Mouse (Mus musculus): Measurements from ENCODE around the gene 1700017B05Rik.
"Not testable (repeated sequence)": the region's sequence is repeated elsewhere in the genome, so short reads cannot be mapped to it uniquely, and the experiment has no call there.

Gene 1700017B05Rik

DNA sequence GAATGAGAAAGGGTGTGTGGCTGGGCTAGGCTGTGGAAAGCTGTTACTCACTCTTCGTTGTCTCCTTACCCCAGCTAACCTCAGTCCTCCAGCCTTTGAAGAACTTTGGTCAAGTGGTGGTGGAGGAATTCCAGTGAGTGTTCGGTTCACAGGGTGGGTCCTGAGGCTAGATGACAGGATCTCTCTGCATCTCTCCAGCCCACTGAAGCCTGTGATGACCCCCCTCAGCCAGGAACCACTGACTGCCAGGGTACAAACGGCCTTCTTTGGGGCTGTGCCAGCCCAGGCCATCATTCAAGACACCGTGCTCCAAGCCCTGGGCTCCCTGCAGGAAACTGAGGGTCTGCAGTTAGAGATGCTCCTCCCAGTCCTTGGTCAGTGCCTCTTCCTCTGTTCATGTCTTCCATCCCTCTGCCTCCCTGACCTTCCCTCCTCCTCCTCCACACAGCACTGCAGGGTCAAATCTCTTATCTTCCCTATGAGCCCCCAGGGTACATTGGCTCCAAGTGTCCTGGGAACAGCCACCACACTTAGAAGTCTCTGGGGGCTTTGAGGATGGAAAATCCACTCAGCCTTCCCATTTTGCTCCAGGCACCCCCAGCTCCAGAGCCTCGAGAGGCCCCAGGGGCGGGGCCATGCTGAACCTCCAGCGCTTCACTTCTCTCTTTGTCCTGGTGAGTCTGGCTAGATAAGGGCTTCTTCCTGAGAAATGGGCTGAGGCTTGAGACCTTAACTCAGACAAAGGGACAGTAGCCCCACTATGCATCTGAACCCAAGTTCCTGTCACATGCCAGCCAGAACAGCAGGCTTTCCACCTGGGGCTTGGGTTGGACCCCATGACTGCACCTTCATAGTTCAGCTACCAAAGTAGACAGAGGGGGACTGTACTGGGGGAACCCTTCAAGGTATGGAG, 14.1 kb downstream of the 1700017B05Rik start:
- DNase-seq (ENCODE audit: low read depth, low spot score), result no peak

DNA sequence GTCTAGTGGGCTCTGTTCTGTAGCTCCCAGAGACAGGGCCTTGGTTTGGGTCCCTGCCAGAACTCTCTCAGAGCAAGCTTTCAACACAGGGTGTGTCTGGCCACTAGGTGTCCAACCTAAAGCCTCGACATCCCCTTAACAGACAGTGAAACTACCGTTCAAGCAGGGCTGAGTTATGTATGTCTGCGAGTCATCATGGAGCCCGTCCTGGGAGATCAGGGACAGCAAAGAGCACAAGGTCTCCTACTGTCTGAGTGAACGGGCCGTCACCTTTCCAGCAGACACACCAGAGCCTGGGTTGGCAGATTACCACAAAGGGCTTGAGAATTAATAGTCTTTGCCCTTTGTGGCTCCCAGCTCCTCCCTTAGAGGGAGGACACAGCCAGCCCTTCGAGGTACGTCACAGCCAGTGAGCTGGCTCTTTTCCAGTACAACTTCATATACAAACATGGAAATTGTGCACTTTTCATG, 15.2 kb downstream of the 1700017B05Rik start:
- DNase-seq (ENCODE audit: low read depth, low spot score), result no peak

DNA sequence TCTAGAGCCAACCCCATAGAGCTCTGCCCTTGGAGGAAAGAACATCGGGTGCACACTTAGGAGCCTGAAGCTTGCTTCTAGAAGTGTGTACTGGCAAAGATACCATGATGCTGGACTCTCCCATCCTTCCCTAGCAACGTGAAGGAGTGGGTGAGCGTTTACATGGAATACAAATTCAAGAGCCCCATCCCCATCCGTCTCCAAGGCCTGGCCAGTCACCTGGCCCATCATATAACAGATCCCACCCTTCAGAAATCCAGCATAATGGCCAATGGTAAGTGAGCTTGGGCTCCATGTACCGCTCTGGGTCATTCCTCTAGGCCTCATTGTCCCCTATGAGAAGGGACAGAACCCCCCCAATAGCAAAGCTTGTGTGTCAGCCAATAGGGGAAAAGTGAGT, 15.9 kb downstream of the 1700017B05Rik start:
- DNase-seq (ENCODE audit: low read depth, low spot score), result no peak

DNA sequence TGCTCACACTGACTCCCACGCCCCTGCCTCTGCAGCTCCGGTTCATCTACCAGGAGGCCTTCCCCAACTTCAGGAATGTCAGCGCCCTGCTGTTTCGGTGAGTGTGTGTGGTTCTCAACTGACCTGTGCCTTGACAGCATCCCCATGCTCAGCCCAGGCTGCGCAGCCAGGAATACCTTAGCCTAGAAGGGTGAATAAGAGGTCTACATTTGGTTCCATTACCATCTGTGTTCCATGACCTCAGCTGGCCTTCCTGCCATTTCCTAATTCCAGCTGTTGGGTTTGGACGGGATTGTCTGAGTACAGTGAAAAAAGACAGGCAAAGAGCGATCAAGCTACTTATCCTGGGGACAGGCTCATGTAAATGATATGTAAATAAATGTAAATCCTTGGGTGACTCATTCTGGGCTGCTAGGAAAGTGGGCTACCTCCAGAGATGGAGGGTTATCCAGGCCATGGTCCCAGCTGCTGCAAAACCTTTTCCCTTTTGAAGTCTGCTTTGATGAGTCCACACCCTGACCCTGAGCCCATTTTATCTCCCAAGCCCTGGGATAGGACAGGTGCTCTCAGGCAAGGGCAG, 18.2 kb downstream of the 1700017B05Rik start:
- no peak for DNase-seq (ENCODE audit: low read depth, low spot score)

DNA sequence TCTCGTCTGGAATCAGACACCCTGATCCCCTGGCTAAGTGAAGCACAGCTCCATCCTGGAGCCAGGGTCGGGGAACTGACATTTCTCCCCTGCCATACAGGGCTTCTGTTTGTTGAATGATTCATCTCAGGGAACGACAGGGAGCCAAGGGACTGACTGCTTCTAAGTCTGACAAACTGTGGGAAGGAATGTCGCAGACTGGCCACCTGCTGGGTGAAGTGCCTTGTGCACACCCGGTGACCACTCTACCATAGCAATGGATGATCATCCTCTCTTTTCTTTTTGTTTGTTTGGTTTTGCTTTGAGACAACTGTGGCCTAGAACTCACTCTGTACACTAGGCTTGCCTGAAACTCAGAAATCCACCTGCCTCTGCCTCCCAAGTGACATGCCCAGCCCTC, 19.5 kb downstream of the 1700017B05Rik start:
- no peak for DNase-seq (ENCODE audit: low read depth, low spot score)

DNA sequence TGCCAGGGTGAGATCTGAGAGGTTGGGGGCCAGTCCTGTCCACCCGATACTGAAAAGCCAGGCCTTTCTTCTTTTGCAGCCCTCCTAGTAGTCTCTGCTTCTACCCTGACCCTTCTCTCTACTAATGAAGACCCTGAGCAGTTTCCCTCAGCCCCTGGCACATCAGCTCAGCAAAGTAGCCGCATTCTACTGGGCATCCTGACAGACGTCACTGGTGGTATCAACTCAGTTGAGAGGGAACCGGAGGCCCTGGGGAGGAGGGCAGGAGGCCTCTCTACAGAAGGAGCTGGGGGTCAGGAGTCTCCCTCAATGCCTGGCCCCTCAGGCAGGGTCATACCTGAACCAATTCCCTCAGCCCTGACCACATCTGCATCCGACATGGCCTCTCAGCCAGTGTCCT, 21.3 kb downstream of the 1700017B05Rik start:
- no peak for DNase-seq (ENCODE audit: low read depth, low spot score)

DNA sequence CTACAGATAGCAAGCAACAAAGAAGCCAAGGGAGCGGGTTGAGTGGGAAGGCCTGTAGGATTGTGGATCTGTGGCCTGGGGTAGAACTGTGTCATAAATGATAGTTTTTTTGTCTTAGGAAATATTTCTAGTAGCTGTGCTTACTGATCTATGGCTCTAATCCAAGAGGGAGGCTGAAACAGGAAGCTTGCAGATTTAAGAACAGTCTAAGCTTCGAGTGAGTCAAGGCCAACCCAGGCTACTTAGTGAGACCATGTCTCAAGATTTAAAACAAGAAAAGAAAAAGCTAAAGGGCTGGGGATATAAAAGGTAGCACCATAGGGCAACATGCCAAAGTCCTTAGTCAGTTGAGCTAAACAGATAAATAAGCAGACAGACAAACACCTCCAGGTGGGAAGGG, 24.2 kb downstream of the 1700017B05Rik start:
- no peak for DNase-seq (ENCODE audit: low read depth, low spot score)

DNA sequence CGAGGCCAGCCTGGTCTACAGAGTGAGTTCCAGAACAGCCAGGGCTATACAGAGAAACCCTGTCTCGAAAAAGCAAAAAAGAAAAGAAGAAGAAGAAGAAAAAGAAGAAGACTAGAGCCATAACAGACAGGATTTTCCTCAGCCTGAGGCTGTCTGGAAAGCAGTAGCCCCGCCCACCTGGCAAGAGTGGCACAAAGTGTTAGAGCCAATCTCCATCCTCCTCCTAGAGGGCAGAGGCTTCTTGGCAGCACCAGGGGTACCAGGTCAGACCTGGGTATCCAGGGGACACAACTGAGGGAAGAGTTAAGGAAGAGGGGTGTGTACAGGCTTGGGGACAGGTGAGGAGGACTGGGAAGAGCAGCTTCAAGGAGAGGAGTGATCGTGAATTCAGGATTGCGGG, 24.7 kb downstream of the 1700017B05Rik start:
- DNase-seq (ENCODE audit: low read depth, low spot score), result no peak

DNA sequence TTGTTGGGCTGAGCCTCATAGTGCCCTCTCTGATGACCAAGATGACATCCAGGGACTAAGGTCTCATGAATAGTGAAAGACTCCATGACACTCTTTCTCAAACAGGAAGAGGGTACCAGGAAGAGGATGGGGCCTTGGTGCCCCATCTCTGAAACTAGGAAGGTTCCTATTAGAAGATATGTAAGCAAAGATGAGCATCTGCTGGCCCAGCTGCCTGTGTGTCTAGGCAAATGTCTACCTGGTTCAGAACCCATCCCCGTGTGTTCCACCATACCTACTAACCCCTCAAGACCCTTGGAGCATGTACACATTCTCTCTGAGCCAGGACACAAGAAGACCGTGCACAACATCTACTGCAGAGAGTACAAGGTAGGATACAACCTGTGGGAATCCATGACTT, 26.2 kb downstream of the 1700017B05Rik start, which contains the start of gene Trcg1:
TSS of gene Trcg1 (plus strand) at position 301 of the 400 bp plus-strand sequence.
- DNase-seq (ENCODE audit: low read depth, low spot score), result no peak

DNA sequence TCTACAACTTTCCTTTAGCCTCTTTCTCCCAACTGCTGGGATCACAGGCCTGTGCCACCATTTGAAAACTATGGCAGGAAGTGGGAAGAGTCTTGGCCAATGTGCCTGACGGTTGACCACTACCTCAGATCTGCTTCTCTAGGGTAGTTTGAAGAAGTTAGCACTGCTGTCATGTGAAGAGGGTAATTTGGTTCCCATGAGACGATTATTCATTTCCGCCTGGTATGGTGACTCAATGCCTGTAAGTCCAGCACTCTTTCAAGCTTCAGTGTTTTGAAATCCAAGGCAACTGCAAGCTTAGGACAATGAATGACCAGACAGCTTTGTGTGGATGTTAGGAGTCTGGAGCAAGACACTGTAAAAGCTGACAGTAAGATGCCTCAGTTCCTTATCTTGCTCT, 28.6 kb downstream of the 1700017B05Rik start:
- DNase-seq (ENCODE audit: low read depth, low spot score), result no peak

DNA sequence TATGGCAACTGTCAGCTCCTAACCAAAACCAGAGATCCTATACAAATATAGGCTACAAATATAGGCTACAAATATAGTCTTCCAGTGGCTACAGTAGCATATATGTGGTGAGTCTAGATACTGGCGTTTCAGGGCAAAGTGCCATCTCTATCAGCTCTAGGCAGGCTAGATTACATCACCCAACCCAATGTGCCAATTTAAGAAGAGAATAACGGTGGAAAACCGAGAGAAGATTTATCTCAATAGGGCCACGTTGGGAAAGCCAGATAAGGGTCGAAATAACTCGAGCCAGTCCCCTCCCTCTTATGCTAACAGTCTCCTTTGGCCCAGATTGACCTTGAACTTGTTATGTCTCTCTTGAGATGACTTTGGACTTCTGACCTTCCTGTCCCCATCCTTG, 29.3 kb downstream of the 1700017B05Rik start:
- DNase-seq (ENCODE audit: low read depth, low spot score), result no peak

DNA sequence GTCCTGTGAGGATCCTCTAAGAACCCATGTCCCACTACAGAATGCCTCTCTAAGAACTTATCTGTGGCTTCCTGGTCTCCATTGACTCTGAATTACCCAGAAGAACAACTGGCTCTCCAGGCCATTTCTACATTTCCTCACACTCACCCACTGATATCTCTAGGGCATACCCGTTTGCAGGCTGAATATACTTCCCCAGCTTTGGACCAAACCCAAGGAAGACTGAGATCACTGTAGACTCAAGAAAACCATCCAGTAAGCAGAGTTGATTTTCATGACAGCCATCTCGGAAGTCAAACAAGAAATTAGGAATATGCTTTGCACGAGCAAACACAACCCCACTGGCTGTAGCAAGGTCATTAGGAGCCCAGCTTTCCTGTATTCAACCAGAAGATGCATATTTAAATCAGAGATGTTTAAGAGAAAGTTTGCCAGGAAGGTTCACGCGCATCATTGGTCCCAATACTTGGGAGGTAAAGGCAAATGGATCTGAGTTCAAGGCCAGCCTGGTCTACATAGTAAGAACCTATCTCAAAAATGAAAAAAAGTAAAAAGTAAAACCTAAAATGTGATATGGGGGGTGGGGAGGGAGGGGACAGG, 30.0 kb downstream of the 1700017B05Rik start:
- no peak for DNase-seq (ENCODE audit: low read depth, low spot score)

DNA sequence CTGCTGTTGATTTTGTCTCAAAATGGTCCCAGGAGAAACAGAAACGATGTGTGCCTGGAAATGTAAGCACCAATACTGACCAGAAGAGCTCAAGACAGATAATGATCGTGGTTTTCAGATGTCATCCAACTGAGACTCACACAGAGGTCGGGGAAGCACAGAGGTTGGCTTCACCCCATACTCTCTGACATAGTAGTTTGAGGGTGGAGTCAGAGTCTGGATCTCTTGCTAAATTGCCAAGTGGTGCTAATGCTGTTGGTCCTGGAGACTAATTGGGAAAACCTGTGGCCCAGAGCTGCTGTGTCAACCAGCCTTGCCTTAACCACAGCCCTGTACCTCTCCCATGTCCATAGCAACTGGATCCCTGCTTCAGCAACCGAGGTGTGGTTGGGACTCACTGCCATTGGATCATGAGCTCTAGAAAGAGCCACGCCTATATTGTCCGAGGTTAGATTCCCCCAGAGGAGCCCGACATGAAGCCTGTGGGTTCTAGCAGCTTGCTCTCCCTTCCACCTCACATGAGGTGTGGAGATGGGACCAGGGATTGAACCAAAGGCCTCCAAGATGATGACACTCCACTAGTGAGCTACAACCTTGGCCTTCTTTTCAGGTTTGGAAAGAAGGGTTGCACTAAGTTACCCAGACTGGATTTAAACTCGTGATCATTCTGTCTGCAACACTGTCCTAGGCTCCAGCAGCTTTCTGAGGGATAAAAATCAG, 30.7 kb downstream of the 1700017B05Rik start:
- DNase-seq (ENCODE audit: low read depth, low spot score), result no peak

DNA sequence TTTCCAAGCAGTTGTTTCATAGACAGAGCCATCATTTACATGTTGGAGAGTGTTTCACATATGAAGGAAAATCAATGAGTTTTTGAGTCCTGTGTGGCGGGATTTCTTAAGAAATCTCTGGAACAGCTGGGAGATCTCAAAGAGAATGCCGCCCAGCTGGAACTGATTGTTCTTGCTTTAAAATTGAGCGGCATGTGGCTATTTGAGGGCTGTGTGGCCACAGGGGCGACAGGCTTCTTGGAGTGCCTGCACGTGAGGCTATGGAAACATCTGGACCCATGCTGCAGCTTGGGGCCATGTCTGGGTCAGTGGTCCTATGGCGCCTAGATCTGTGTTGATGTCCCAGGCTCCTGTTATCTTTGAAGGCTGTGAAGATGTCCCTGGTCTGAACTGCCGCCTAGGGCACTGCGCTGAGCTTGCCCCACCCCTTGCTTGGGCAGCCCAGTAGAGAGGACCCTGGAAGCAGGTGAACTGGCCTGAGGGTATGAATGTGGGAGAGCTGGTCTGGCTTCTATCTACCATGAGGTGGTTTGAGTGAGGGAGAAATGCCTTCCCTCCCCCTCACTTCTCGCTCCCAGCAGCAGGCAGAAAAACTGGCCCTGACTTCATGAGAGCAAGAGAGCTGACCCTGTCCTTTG, 32.1 kb downstream of the 1700017B05Rik start:
- DNase-seq (ENCODE audit: low read depth, low spot score), result no peak

DNA sequence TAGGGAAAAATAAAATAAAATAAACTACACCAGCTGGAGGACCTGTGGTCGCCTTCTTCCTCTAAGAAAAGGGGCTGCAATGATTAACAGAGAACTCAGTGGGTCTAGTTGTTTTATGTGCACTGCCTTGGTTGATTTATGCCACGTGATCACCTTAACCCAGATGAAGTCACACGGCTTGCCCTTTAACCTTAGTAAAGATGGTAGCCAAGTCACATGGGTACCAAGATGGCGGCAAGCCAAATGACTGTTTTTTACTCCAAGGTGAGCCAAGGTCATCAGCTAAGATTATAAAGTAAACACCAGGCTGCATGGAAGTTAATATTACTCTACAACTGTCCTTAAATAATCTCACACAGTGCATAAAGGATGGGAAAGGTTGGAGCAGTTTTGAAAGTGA, 32.7 kb downstream of the 1700017B05Rik start:
- DNase-seq (ENCODE audit: low read depth, low spot score), result no peak

DNA sequence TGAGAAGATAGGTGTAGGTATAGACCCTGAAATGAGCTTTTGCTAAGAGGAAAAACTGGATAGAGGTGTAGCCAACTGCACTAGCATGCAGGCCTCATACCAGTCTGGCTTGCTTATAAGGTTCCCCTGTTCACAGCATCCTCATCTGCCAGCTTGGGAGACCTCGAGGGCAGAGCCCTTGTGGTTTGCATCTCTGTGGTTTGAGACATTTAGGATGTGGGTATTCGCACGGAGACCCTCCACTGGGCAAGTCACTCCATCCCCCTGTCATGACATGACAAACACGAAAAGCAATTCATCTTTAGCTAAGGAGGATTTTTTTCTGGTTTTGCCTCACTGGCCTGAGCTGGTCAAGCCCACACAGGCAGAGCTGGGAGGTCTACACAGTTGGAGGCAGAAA, 34.2 kb downstream of the 1700017B05Rik start:
- no peak for DNase-seq (ENCODE audit: low read depth, low spot score)

DNA sequence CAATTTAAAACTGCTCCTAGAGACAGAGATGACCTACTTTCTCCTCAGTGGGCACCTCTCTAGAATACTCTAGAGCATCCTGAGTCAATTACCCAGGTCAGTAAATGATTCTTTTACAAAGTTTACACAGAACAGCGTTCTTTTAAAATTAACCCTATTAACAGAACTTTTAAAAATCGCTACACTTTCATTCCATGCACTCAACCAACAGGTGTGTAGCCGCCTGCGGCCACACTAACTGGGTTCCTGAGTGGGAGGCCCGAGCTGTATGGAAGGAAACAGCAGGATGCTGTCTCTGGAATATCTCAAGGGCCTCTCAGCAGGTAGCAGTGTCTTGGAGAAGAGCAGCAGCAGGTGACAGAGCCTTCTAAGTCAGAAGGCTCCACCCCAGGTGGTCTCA, 35.2 kb downstream of the 1700017B05Rik start:
- DNase-seq (ENCODE audit: low read depth, low spot score), result no peak

DNA sequence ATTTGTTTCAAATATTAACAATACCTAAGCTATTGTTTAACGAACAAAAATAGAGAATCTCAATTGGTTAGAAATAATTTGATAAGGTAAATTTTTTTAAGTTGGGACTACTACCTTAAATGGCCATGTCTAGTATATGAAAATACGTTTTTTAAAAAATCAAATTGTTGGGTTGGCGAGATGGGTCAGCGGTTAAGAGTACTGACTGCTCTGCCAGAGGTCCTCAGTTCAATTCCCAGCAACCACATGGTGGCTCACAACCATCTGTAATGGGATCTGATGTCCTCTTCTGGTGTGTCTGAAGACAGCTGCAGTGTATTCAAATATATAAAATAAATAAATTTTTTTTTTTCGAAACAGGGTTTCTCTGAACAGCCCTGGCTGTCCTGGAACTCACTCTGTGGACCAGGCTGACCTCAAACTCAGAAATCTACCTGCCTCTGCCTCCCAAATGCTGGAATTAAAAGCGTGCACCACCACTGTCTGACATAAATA, 35.7 kb downstream of the 1700017B05Rik start:
- DNase-seq (ENCODE audit: low read depth, low spot score), result not testable (repeated sequence)

DNA sequence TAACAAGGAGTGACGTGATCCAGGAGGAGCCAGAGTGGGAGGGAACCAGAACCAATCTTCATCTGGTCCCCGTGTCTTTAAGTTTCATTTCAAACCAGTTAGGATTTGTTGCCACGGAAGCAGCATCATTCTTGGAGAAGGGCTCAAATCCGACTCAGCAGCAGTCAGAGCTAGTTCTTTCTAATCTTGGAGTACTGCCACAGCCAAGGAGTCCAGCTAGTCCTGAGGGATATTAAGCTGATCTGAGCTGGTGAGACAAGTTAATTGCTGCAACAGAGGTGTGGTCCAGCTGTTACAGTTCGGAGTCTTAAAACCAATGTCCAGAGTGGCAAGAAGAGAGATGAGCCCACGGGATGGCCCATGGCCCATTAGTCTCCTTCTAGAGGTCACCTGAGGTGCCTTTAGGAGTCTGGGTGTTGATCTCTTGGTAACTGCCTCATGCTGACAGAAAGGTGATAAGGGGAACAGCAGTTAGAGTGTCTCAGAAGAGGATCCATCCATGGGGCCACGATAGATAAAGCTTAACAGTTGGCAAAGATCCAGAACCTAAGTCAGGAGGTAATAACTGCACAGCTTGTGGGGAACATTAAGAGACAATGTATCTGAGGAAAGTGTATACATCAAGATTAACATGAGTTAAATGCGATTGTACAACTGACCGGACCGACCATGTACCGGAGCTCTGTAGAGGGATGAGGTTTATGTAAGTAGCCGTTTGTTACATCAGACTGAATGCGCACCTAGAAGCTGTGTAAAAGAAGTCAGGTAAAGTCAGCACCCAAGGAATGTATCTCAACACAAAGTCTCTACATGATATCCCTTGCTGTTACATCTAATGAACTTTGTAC, 36.4 kb downstream of the 1700017B05Rik start:
- no peak for DNase-seq (ENCODE audit: low read depth, low spot score)

DNA sequence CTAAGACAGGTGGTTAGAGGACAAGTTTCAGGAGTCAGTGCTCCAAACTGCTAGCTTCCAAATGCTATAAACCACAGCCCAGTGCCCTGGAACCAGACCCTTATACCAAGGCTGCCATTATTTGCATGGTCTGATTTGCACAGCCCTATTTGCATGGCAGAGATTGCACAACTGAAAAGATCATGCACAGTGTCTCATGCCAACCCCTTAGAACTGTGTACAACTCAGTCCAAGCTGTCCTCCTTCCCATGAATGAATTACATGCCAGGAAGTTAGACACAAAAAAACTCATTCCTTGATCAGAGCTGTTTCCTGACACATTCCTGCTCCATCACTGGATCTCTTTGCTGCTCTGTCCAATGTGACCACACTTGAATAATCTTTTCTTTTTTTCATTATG, 39.1 kb downstream of the 1700017B05Rik start:
- DNase-seq (ENCODE audit: low read depth, low spot score), result no peak
